Mouse (Mus musculus): ENCODE measurements around the gene Kptn. TPM values are rescaled to one million over a fixed set of nuclear protein-coding genes. Genes with fewer than 3 reads are reported as not detected.

The Kptn gene
- polyA plus RNA-seq (2015; fragmentation: Nextera tagmentation; extraction: Ambion mirVana), result 21.2 and 23.3 TPM in 2 replicates

DNA sequence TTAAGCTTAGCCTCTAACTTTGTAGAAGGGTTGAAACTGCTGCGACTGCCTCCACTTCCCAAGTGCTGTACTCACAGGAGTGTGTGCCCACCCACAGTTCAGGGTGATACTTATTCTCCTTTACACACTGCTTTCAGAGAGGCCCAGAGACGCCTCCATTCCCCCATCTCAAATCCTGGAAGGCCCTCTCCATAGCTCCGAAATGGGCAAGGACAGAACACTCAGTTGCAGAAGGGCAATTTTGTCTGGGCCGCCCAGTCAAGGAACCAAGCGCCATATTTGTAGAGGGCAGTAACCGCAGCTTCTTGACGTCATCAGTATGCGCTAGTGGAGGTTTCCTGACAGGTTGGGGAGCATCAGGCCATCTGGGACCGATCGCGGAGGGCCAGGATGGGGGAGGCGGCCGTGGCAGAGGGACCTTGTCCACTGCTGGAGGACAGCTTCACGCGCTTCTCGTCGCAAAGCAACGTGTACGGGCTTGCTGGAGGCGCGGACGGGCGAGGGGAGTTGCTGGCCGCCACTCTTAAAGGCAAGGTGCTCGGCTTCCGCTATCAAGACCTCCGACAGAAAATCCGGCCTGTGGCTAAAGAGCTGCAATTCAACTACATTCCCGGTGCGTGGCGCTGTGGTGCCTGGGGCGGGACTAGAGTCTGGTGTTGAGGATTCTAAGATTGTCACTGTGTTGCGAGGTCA is at the start of gene Kptn:
TSS of gene Kptn (plus strand) at position 327 of the 693 bp plus-strand sequence.

DNA sequence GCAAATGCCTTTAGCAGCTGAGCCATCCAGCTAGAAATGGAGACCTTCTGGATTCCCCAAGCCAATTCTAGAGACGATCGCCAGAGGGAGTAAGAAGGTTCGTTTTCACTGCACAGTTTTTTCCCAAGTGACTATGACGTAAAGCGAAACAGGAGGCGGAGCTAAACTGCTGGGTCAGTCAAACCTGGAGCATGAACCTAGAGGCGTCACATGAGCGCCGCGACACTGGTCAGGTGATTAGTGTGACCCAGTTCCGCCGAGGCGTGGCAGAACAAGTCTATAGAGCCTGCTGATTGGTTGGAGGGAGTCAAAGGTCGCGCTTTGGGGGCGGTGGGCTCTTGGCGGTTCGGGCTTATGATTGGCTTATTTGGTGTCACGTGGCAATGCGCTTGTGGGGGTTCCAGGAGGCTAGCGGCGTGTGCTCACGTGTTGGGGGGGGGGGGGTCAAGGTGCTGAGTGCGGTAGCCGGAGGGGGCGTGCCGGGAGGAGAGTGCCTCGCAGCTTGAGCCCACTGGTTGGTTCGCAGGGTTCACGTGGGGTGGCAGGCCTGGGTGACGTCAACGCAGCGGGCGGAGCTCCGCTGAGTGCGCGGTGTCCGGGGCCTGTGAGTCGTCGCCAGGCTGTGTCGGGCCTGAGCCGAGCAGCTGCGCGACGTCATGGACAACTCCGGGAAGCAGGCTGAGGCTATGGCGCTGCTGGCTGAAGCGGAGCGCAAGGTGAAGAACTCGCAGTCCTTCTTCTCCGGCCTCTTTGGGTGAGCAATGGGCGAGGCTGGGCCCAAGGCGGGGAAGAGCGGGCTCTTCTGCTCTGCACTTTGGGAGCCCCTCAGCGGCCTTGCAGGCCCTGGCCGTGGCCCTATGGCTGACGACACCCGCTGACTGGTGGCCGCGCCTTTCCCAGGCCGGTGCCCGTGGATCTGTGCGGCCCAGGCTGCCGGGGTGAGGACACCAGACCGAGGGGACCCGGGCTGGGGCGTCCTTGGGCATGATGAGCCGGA is 21.4 kb upstream of the Kptn start, which contains the start of gene Napa:
TSS of gene Napa (plus strand) at position 438 of the 997 bp plus-strand sequence.

GRCm38 (mm10) chr7:16129421-16129845 is 9.7 kb downstream of the Kptn start, which contains the start of gene Slc8a2:
Slc8a2 (plus strand) TSS chr7:16129826.

DNA sequence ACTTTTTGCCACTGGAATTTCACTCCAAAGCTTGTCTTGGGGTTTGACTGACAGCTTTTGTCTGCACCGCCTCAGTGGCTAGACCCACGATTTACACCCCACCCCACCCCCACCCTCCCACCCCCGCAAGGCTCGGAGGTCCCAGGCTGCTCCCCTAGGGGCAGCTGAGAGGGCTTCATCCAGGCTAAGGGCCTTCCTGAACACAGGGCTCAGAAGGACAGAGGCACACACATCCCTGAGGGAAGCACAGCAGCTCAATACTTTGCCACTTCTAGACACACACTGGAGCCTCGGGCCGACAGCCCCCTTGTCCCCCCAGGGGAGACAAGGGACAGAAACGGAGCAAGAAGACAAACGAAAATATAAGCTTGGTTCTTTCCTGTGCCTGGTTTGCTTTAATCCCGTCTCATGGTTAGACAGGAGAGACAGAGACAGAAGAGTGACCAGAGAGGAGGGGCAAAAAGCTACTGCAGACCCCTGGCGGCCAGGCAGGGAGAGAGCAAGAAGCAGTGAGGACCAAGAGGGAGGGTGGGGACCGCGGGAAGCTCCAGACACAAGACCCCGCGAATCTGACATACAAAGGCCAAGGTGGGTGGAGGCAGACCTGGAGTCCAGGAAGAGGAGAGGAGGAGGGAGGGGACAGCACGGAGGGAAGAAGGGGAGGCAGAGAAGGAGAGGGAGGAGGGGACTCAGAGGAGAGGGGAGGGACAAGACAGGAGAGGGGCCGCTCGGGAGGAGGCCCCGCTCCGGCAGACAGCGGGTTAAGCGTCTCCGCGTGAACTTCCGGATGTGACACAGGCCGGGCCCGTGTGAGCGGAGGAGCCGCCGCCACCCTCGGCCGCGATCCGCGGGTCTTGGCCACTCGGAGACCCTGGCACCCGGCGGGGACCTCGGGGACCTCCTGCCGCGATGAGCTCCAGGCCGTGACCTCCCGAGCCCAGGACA is 55.2 kb downstream of the Kptn start, which contains the start of gene Meis3:
TSS of gene Meis3 (plus strand) at position 494 of the 945 bp plus-strand sequence.

Other genes starting within 250 kb of the Kptn start
- gene Crx, start 239.9 kb upstream of the Kptn start, polyA plus RNA-seq (2015; fragmentation: Nextera tagmentation; extraction: Ambion mirVana), result not detected in 2 replicates
- gene Crxos, start 237.3 kb upstream of the Kptn start, polyA plus RNA-seq (2015; fragmentation: Nextera tagmentation; extraction: Ambion mirVana), result not detected in 2 replicates
- 921 and 1,063 TPM in 2 replicates for gene Selenow, start 197.5 kb upstream of the Kptn start, polyA plus RNA-seq (2015; fragmentation: Nextera tagmentation; extraction: Ambion mirVana)
- gene Nop53, start 173.8 kb upstream of the Kptn start, polyA plus RNA-seq (2015; fragmentation: Nextera tagmentation; extraction: Ambion mirVana), result 139 and 140 TPM in 2 replicates
- 94.8 and 134 TPM in 2 replicates for gene Ehd2, start 152.3 kb upstream of the Kptn start, polyA plus RNA-seq (2015; fragmentation: Nextera tagmentation; extraction: Ambion mirVana)
- 3.5 TPM in 2 replicates for gene Bicra, start 72.0 kb upstream of the Kptn start, polyA plus RNA-seq (2015; fragmentation: Nextera tagmentation; extraction: Ambion mirVana)
- 0.05 TPM in 1 of 2 replicates, not detected in the other for gene Zfp541, start 58.1 kb upstream of the Kptn start, polyA plus RNA-seq (2015; fragmentation: Nextera tagmentation; extraction: Ambion mirVana)
- 167 and 170 TPM in 2 replicates for gene Napa, start 21.4 kb upstream of the Kptn start, polyA plus RNA-seq (2015; fragmentation: Nextera tagmentation; extraction: Ambion mirVana)
- 0.21 and 0.25 TPM in 2 replicates for gene Slc8a2, start 9.9 kb downstream of the Kptn start, polyA plus RNA-seq (2015; fragmentation: Nextera tagmentation; extraction: Ambion mirVana)
- gene Meis3, start 55.2 kb downstream of the Kptn start, polyA plus RNA-seq (2015; fragmentation: Nextera tagmentation; extraction: Ambion mirVana), result 21.0 and 23.5 TPM in 2 replicates
- gene Dhx34, start 102.1 kb downstream of the Kptn start, polyA plus RNA-seq (2015; fragmentation: Nextera tagmentation; extraction: Ambion mirVana), result 6.5 and 8.6 TPM in 2 replicates
- 0.46 and 0.77 TPM in 2 replicates for gene C5ar2, start 124.3 kb downstream of the Kptn start, polyA plus RNA-seq (2015; fragmentation: Nextera tagmentation; extraction: Ambion mirVana)
- 14.5 and 29.6 TPM in 2 replicates for gene C5ar1, start 139.6 kb downstream of the Kptn start, polyA plus RNA-seq (2015; fragmentation: Nextera tagmentation; extraction: Ambion mirVana)
- 14.6 and 17.1 TPM in 2 replicates for gene Inafm1, start 153.7 kb downstream of the Kptn start, polyA plus RNA-seq (2015; fragmentation: Nextera tagmentation; extraction: Ambion mirVana)
- gene Ccdc9, start 166.9 kb downstream of the Kptn start, polyA plus RNA-seq (2015; fragmentation: Nextera tagmentation; extraction: Ambion mirVana), result 8.4 and 9.7 TPM in 2 replicates
- 3.0 and 3.7 TPM in 2 replicates for gene Bbc3, start 188.5 kb downstream of the Kptn start, polyA plus RNA-seq (2015; fragmentation: Nextera tagmentation; extraction: Ambion mirVana)

All from urinary bladder, postnatal 0 days (tissue).